Mouse (Mus musculus): ENCODE results near the gene Klhdc2. TPM values are rescaled to one million over a fixed set of nuclear protein-coding genes. Genes with fewer than 3 reads are reported as not detected.
A peak's percentile ranks its signal among the peaks of the same experiment; 100 is the strongest.

The Klhdc2 gene
- polyA plus RNA-seq, 1 experiment from 2014 or later = 288 TPM

GRCm38 (mm10) chr12:69304051-69304450 is 7.6 kb downstream of the Klhdc2 start:
- no peak for ATAC-seq (replicated peaks)
- Histone ChIP-seq H3K4me3 (no peak overlapping the region), H3K27ac (replicated peaks) (no peak overlapping the region), H3K4me1 (peaks cover 5% of the 10 kb centered on the region), H3K36me3 (peaks cover 86% of the 10 kb centered on the region), H3K4me2 (replicated peaks) (no peak overlapping the region), H3K27me3 (no peaks in the 10 kb centered on the region), H3K9me3 (no peaks in the 10 kb centered on the region), H3K9ac (replicated peaks) (no peak overlapping the region)
- 91% methylated on average over 2 of the region's 2 CpGs for WGBS

GRCm38 (mm10) chr12:69306333-69306732 is 9.9 kb downstream of the Klhdc2 start:
- ATAC-seq (replicated peaks) = no peak
- WGBS = 87% methylated on average over 7 of the region's 7 CpGs
- Histone ChIP-seq H3K27me3 (no peaks in the 10 kb centered on the region), H3K36me3 (peaks cover 94% of the 10 kb centered on the region), H3K9me3 (no peaks in the 10 kb centered on the region), H3K9ac (replicated peaks) (no peak overlapping the region), H3K4me2 (replicated peaks) (no peak overlapping the region), H3K4me3 (no peak overlapping the region), H3K4me1 (no peaks in the 10 kb centered on the region), H3K27ac (replicated peaks) (no peak overlapping the region)

GRCm38 (mm10) chr12:69309659-69310058 is 13.2 kb downstream of the Klhdc2 start:
- H3K27me3 ChIP-seq = no peaks in the 10 kb centered on the region
- H3K4me3 ChIP-seq = no peak overlapping the region
- H3K9ac ChIP-seq (replicated peaks) = no peak overlapping the region
- H3K4me1 ChIP-seq = no peaks in the 10 kb centered on the region
- no peak overlapping the region for H3K4me2 ChIP-seq (replicated peaks)
- no peak for ATAC-seq (replicated peaks)
- no peak overlapping the region for H3K27ac ChIP-seq (replicated peaks)
- 96% methylated on average over 4 of the region's 4 CpGs for WGBS
- no peaks in the 10 kb centered on the region for H3K9me3 ChIP-seq
- peaks cover 93% of the 10 kb centered on the region for H3K36me3 ChIP-seq

GRCm38 (mm10) chr12:69318431-69318830 is 21.9 kb downstream of the Klhdc2 start:
- no peak overlapping the region for H3K9ac ChIP-seq (replicated peaks)
- H3K9me3 ChIP-seq = no peaks in the 10 kb centered on the region
- H3K36me3 ChIP-seq = peaks cover 77% of the 10 kb centered on the region
- H3K4me1 ChIP-seq = no peaks in the 10 kb centered on the region
- H3K27ac ChIP-seq (replicated peaks) = no peak overlapping the region
- H3K4me3 ChIP-seq = no peak overlapping the region
- no peak for ATAC-seq (replicated peaks)
- no peaks in the 10 kb centered on the region for H3K27me3 ChIP-seq
- no peak overlapping the region for H3K4me2 ChIP-seq (replicated peaks)

- H3K27me3 ChIP-seq = no peaks in the 10 kb centered on the region
- ATAC-seq (replicated peaks) = no peak
- peaks cover 57% of the 10 kb centered on the region for H3K36me3 ChIP-seq
- H3K9me3 ChIP-seq = no peaks in the 10 kb centered on the region
- H3K9ac ChIP-seq (replicated peaks) = no peak overlapping the region
- H3K4me2 ChIP-seq (replicated peaks) = no peak overlapping the region
- H3K27ac ChIP-seq (replicated peaks) = no peak overlapping the region
- 86% methylated on average over 3 of the region's 3 CpGs for WGBS
- no peak overlapping the region for H3K4me3 ChIP-seq
- no peaks in the 10 kb centered on the region for H3K4me1 ChIP-seq
Observed at GRCm38 (mm10) chr12:69331187-69331586, 34.7 kb downstream of the Klhdc2 start.

GRCm38 (mm10) chr12:69332147-69332546 is 35.7 kb downstream of the Klhdc2 start:
- no peak for ATAC-seq (replicated peaks)
- Histone ChIP-seq H3K4me1 (no peaks in the 10 kb centered on the region), H3K36me3 (peaks cover 58% of the 10 kb centered on the region), H3K9ac (replicated peaks) (no peak overlapping the region), H3K4me2 (replicated peaks) (no peak overlapping the region), H3K9me3 (no peaks in the 10 kb centered on the region), H3K27me3 (no peaks in the 10 kb centered on the region), H3K4me3 (no peak overlapping the region), H3K27ac (replicated peaks) (no peak overlapping the region)
- 89% methylated on average over 1 of the region's 1 CpGs for WGBS

- Histone ChIP-seq H3K27ac (replicated peaks) (no peak overlapping the region), H3K4me3 (no peak overlapping the region), H3K4me1 (no peaks in the 10 kb centered on the region), H3K4me2 (replicated peaks) (no peak overlapping the region), H3K9ac (replicated peaks) (no peak overlapping the region), H3K9me3 (no peaks in the 10 kb centered on the region), H3K36me3 (peaks cover 57% of the 10 kb centered on the region), H3K27me3 (no peaks in the 10 kb centered on the region)
- 94% methylated on average over 2 of the region's 2 CpGs for WGBS
- ATAC-seq (replicated peaks) = no peak
Observed at GRCm38 (mm10) chr12:69333547-69333946, 37.1 kb downstream of the Klhdc2 start.

- Histone ChIP-seq H3K4me3 (no peak overlapping the region), H3K27me3 (no peaks in the 10 kb centered on the region), H3K9ac (replicated peaks) (no peak overlapping the region), H3K27ac (replicated peaks) (no peak overlapping the region), H3K36me3 (peaks cover 80% of the 10 kb centered on the region), H3K9me3 (no peaks in the 10 kb centered on the region), H3K4me2 (replicated peaks) (no peak overlapping the region), H3K4me1 (no peaks in the 10 kb centered on the region)
- ATAC-seq (replicated peaks) = no peak
- WGBS = 89% methylated on average over 2 of the region's 2 CpGs
Observed at GRCm38 (mm10) chr12:69349928-69350327, 53.4 kb downstream of the Klhdc2 start.

- H3K27me3 ChIP-seq = no peaks in the 10 kb centered on the region
- no peak for ATAC-seq (replicated peaks)
- H3K4me1 ChIP-seq = peaks cover 12% of the 10 kb centered on the region
- peaks cover 67% of the 10 kb centered on the region for H3K36me3 ChIP-seq
- H3K27ac ChIP-seq (replicated peaks) = no peak overlapping the region
- WGBS = 90% methylated on average over 1 of the region's 1 CpGs
- no peaks in the 10 kb centered on the region for H3K9me3 ChIP-seq
- H3K4me2 ChIP-seq (replicated peaks) = no peak overlapping the region
- H3K9ac ChIP-seq (replicated peaks) = no peak overlapping the region
- no peak overlapping the region for H3K4me3 ChIP-seq
Observed at GRCm38 (mm10) chr12:69351685-69352084, 55.2 kb downstream of the Klhdc2 start.

GRCm38 (mm10) chr12:69356546-69357299 is 60.2 kb downstream of the Klhdc2 start, which contains the start of gene Nemf:
Gene Nemf, minus strand, starts transcription at chr12:69357165.
- Histone ChIP-seq H3K36me3 (peaks cover 26% of the 10 kb centered on the region), H3K9ac (replicated peaks) (peak within 1 kb of the TSS; percentile 91), H3K27ac (replicated peaks) (peak within 1 kb of the TSS; percentile 82), H3K4me2 (replicated peaks) (peak within 1 kb of the TSS; percentile 77), H3K27me3 (no peaks in the 10 kb centered on the region), H3K4me1 (peaks cover 17% of the 10 kb centered on the region), H3K9me3 (no peaks in the 10 kb centered on the region), H3K4me3 (peak within 1 kb of the TSS; percentile 89)
- peak; percentile 56 for ATAC-seq (replicated peaks)
- WGBS = under 1% methylated on average over 43 of the region's 50 CpGs

- Histone ChIP-seq H3K4me2 (replicated peaks) (peak overlapping the region; percentile 77), H3K9ac (replicated peaks) (peak overlapping the region; percentile 91), H3K36me3 (peaks cover 21% of the 10 kb centered on the region), H3K27me3 (no peaks in the 10 kb centered on the region), H3K9me3 (no peaks in the 10 kb centered on the region), H3K27ac (replicated peaks) (0 out of 2 replicates have a peak overlapping the region, but pooled peaks have one; percentile 40), H3K4me3 (peak overlapping the region; percentile 89), H3K4me1 (peaks cover 21% of the 10 kb centered on the region)
- 6% methylated on average over 13 of the region's 13 CpGs for WGBS
- ATAC-seq (replicated peaks) = no peak
Observed at GRCm38 (mm10) chr12:69357300-69357646, 60.8 kb downstream of the Klhdc2 start.

All from forebrain, embryonic 15.5 days (tissue).